Mouse (Mus musculus): Measurements from ENCODE around the gene Tac4. TPM values are rescaled to one million over a fixed set of nuclear protein-coding genes. Genes with fewer than 3 reads are reported as not detected.
A peak's percentile ranks its signal among the peaks of the same experiment; 100 is the strongest.

Gene Tac4
- total and polyA plus RNA-seq, 3 experiments, result 0.19 TPM; not detected in 2

- TF ChIP-seq ELF1 (IDR thresholded peaks at IDR 0.05; ENCODE audit: low read depth, low read length), result peak; percentile 84
- TF ChIP-seq MAZ (IDR thresholded peaks at IDR 0.05; ENCODE audit: low read depth, low read length), result 0 out of 2 replicates have a peak, but pooled peaks have one; percentile 72
- no peak for TF ChIP-seq ZNF384 (IDR thresholded peaks at IDR 0.05; ENCODE audit: low read depth, low read length)
- peak; percentile 90 for TF ChIP-seq CHD2 (IDR thresholded peaks at IDR 0.05; ENCODE audit: low read length)
- peak; percentile 94 for TF ChIP-seq ZMIZ1 (IDR thresholded peaks at IDR 0.05; ENCODE audit: low read depth, low read length)
- TF ChIP-seq RAD21 (IDR thresholded peaks at IDR 0.05; ENCODE audit: low read depth, low read length), result no peak
- 0 out of 2 replicates have a peak, but pooled peaks have one; percentile 1 for TF ChIP-seq SIN3A (IDR thresholded peaks at IDR 0.05; ENCODE audit: low read length)
- peak; percentile 70 for TF ChIP-seq NRF1 (IDR thresholded peaks at IDR 0.05; ENCODE audit: low read depth, low read length)
- TF ChIP-seq IRF4 (IDR thresholded peaks at IDR 0.05; ENCODE audit: low read depth, low read length), result peak; percentile 19; the same call in 1 of the 2 replicates
- TF ChIP-seq POLR2AphosphoS2 (IDR thresholded peaks at IDR 0.05; ENCODE audit: low read depth, low read length), result no peak; the same call in 1 of the 2 replicates
- TF ChIP-seq TCF12 (IDR thresholded peaks at IDR 0.05; ENCODE audit: low read depth, low read length), result peak; percentile 83
- no peak for TF ChIP-seq ZKSCAN1 (IDR thresholded peaks at IDR 0.05; ENCODE audit: borderline replicate concordance, low read depth, low read length)
- TF ChIP-seq TBP (conservative IDR thresholded peaks at IDR 0.05; ENCODE audit: low read depth, low read length), result peak; percentile 94
- TF ChIP-seq BHLHE40 (IDR thresholded peaks at IDR 0.05; ENCODE audit: low read depth, low read length), result peak; percentile 77
- TF ChIP-seq MYC (IDR thresholded peaks at IDR 0.05; ENCODE audit: low read depth, low read length), result no peak; the same call in 1 of the 2 replicates
- TF ChIP-seq CTCF (conservative IDR thresholded peaks at IDR 0.05 in 1 of 2, IDR thresholded peaks at IDR 0.05 in 1 of 2; ENCODE audit: low read depth in 2 of 2, low read length in 2 of 2), result no peak
- peak; percentile 96 for TF ChIP-seq POLR2A (IDR thresholded peaks at IDR 0.05; ENCODE audit: low read depth, low read length)
- no peak for TF ChIP-seq RCOR1 (conservative IDR thresholded peaks at IDR 0.05; ENCODE audit: low read depth, low read length)
- no peak for TF ChIP-seq USF1 (IDR thresholded peaks at IDR 0.05; ENCODE audit: low read depth, low read length)
- peak; percentile 74 for TF ChIP-seq MXI1 (IDR thresholded peaks at IDR 0.05; ENCODE audit: low read depth, low read length)
- no peak for TF ChIP-seq GABPA (IDR thresholded peaks at IDR 0.05; ENCODE audit: insufficient replicate concordance, low read depth, low read length)
- TF ChIP-seq JUND (conservative IDR thresholded peaks at IDR 0.05; ENCODE audit: low read depth, low read length), result no peak
- peak; percentile 39; the same call in 1 of the 2 replicates for TF ChIP-seq MAX (IDR thresholded peaks at IDR 0.05; ENCODE audit: low read length)
- TF ChIP-seq ZC3H11A (IDR thresholded peaks at IDR 0.05; ENCODE audit: low read depth, low read length), result no peak
These were observed 48.2 kb downstream of the Tac4 start (continued) for GRCm38 (mm10) chr11:95309510-95310006.

- peaks cover 5 to 27% of the 10 kb centered on the region in 2 experiments; a peak in 3 of 4 replicates for H3K4me1 ChIP-seq (ENCODE audit: control insufficient read depth in 1 of 2, insufficient read depth in 2 of 2)
- peak; percentile 100 for DNase-seq (ENCODE audit: extremely low read depth)
- TF ChIP-seq MXI1 (IDR thresholded peaks at IDR 0.05; ENCODE audit: low read depth, low read length), result peak; percentile 81; the same call in 1 of the 2 replicates
- TF ChIP-seq JUN (IDR thresholded peaks at IDR 0.05; ENCODE audit: insufficient read depth, low read depth, low read length), result no peak
- TF ChIP-seq PAX5 (IDR thresholded peaks at IDR 0.05; ENCODE audit: low read length), result no peak
- 0 out of 2 replicates have a peak, but pooled peaks have one; percentile 5 for TF ChIP-seq E2F4 (IDR thresholded peaks at IDR 0.05; ENCODE audit: insufficient replicate concordance, low read depth, low read length)
- peak; percentile 89; the same call in 1 of the 2 replicates for TF ChIP-seq MYC (IDR thresholded peaks at IDR 0.05; ENCODE audit: low read depth, low read length)
- peak; percentile 92 for TF ChIP-seq NRF1 (IDR thresholded peaks at IDR 0.05; ENCODE audit: low read depth, low read length)
- TF ChIP-seq ZKSCAN1 (IDR thresholded peaks at IDR 0.05; ENCODE audit: borderline replicate concordance, low read depth, low read length), result no peak
- no peak for TF ChIP-seq SMC3 (IDR thresholded peaks at IDR 0.05; ENCODE audit: low read depth, low read length)
- no peak for TF ChIP-seq UBTF (IDR thresholded peaks at IDR 0.05; ENCODE audit: low read depth, low read length)
- peak; percentile 84 for TF ChIP-seq POLR2AphosphoS2 (IDR thresholded peaks at IDR 0.05; ENCODE audit: low read depth, low read length)
- peak; percentile 96 for TF ChIP-seq SIN3A (IDR thresholded peaks at IDR 0.05; ENCODE audit: low read length)
- TF ChIP-seq KAT2A (IDR thresholded peaks at IDR 0.05; ENCODE audit: insufficient replicate concordance, low read length), result peak; percentile 100
- peak; percentile 89; the same call in 1 of the 2 replicates for TF ChIP-seq POLR2A (IDR thresholded peaks at IDR 0.05; ENCODE audit: low read depth, low read length)
- peak; percentile 93 for TF ChIP-seq USF2 (conservative IDR thresholded peaks at IDR 0.05; ENCODE audit: low read depth, low read length)
- TF ChIP-seq RCOR1 (conservative IDR thresholded peaks at IDR 0.05; ENCODE audit: low read depth, low read length), result peak; percentile 100
- no peak; the same call in none of the 2 replicates for TF ChIP-seq JUND (conservative IDR thresholded peaks at IDR 0.05; ENCODE audit: low read depth, low read length)
- TF ChIP-seq HCFC1 (IDR thresholded peaks at IDR 0.05; ENCODE audit: low read depth, low read length), result peak; percentile 94
- TF ChIP-seq CHD1 (IDR thresholded peaks at IDR 0.05; ENCODE audit: low read depth, low read length), result no peak
- TF ChIP-seq TBP (conservative IDR thresholded peaks at IDR 0.05; ENCODE audit: low read depth, low read length), result peak; percentile 80
- TF ChIP-seq USF1 (IDR thresholded peaks at IDR 0.05; ENCODE audit: low read depth, low read length), result peak; percentile 95
- TF ChIP-seq CTCF (conservative IDR thresholded peaks at IDR 0.05 in 1 of 2, IDR thresholded peaks at IDR 0.05 in 1 of 2; ENCODE audit: low read depth in 2 of 2, low read length in 2 of 2), result no peak
These were observed 48.8 kb downstream of the Tac4 start, which contains the start of gene Kat7 for GRCm38 (mm10) chr11:95310007-95310647. TSS of gene Kat7 (minus strand) at chr11:95310246.

More at GRCm38 (mm10) chr11:95310007-95310647, 48.8 kb downstream of the Tac4 start, which contains the start of gene Kat7:
- no peaks in the 10 kb centered on the region for H3K27me3 ChIP-seq (replicated peaks)
- H3K9ac ChIP-seq (ENCODE audit: insufficient read depth, low read depth), result peak within 1 kb of the TSS; percentile 100
- peaks cover 10 to 28% of the 10 kb centered on the region in 2 experiments for H3K36me3 ChIP-seq (replicated peaks in 1 of 2; ENCODE audit: control insufficient read depth in 1 of 2, insufficient read depth in 1 of 2, low read length in 1 of 2)
- dilution Hi-C loops (cut with MboI; ENCODE audit: extremely low pct_ligation_motif_present, extremely low pct_unique_long_range_greater_than_20kb, low sequenced_read_pairs), result no loop called here
- peaks cover 42% of the 10 kb centered on the region for H3K79me2 ChIP-seq (replicated peaks; ENCODE audit: control insufficient read depth, extremely low read depth, insufficient read depth, poor library complexity, severe bottlenecking)
- H3K4me2 ChIP-seq (ENCODE audit: insufficient read depth, low read depth, poor library complexity, severe bottlenecking), result peak within 1 kb of the TSS; percentile 97
- H3K9me3 ChIP-seq (replicated peaks; ENCODE audit: low read length), result no peaks in the 10 kb centered on the region
- peak within 1 kb of the TSS; percentile 87 for H3K27ac ChIP-seq (ENCODE audit: insufficient read depth, low read depth)
- H3K4me3 ChIP-seq (replicated peaks in 1 of 3; ENCODE audit: low read depth in 2 of 3, low read length in 2 of 3, poor library complexity in 1 of 3), result peak within 1 kb of the TSS; percentile 85 to 100 (median 92)
- in situ Hi-C loops (cut with MboI; ENCODE audit: low pct_ligation_motif_present, low pct_unique_long_range_greater_than_20kb, low sequenced_read_pairs), result no loop called here
